Mouse (Mus musculus) kidney, adult 2 months (tissue): ENCODE measurements around the gene Fgd5.

ENCODE experiments used
- CTCF ChIP-seq: fragments of 200-500 bp; conservative IDR thresholded peaks from 2 replicates; pipeline ENCODE4 v1.5.1; 2011; ENCODE audit warnings: low read depth, mild to moderate bottlenecking, control low read depth, low read length, moderate library complexity, mixed read lengths; ENCODE audit not compliant: insufficient read depth, insufficient read length
- POLR2A ChIP-seq: fragments of 200-500 bp; IDR thresholded peaks from one replicate; pipeline ENCODE4 v1.6.1; 2011; ENCODE audit warnings: low read depth, low read length, control low read depth

- no peak for TF ChIP-seq CTCF
- TF ChIP-seq POLR2A: no peak
Observed at GRCm38 (mm10) chr6:92036372-92036771, 57.7 kb downstream of the Fgd5 start.
